Mouse (Mus musculus) inflammation-experienced regulatory T-cells, adult 6 months (primary cell): ENCODE measurements around the gene Ubap2l. TPM values are rescaled to one million over a fixed set of nuclear protein-coding genes. Genes with fewer than 3 reads are reported as not detected.

Experiments
- ATAC-seq: one replicate; pipeline ENCODE4 v1.8.0; 2017
- polyA plus RNA-seq, 3 experiments: library from polyadenylated mRNA; unstranded; fragments of 100-300 nt; shearing (Covaris generic); gene quantifications; one replicate each; pipeline ENCODE4 v1.2.1; 2017

Ubap2l gene
- 100 to 1,000 TPM; 204 to 305 (median 225) TPM for polyA plus RNA-seq

GRCm38 (mm10) chr3:90052351-90053241 lies at the start of gene Ubap2l:
TSS of gene Ubap2l (minus strand) at chr3:90052628.
- peak; percentile 79 for ATAC-seq

GRCm38 (mm10) chr3:90101673-90102072 lies 49.2 kb upstream of the Ubap2l start:
- peak; percentile 70 for ATAC-seq

DNA sequence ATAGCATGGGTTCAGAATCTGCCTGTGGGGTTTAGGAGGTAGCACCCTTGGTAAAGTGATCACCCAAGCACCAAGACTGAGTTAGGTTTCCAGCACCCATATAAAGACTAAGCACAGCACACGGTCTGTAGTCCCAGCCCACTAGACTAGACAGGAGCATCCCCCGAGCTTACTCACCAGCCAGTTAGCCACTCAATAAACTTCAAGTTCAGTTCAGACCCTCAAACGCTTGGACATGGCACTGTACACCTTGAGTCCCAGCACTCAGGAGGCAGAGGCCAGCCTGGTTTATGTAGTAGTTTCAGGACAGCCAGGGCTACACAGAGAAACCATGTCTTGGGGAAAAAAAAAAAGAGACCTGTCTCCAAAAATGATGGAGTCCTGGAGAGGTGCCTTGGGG lies 48.6 kb upstream of the Ubap2l start:
- no peak for ATAC-seq

- ATAC-seq, result no peak
Measured at GRCm38 (mm10) chr3:90097928-90098327, 45.5 kb upstream of the Ubap2l start.

DNA sequence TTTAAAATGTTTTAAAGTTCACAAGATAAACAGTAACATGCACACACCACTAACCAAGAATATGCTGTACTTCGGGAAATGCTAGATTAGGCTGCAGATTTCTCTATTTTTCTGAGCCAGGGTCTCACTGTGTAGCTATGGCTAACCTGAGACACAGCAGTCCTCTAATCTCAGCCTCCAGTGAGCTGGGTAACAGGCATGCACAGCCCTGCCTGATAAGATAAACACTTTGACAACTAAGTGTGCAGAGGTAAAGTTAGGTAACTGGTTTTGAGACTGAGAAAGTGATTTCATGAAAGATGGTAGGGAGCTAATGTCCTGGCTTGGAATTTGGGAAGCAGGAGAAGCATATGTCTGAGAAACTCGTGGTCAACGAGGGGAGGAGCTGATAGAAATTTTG lies 42.0 kb upstream of the Ubap2l start:
- no peak for ATAC-seq

- ATAC-seq, result no peak
Measured at GRCm38 (mm10) chr3:90090892-90091291, 38.5 kb upstream of the Ubap2l start.

DNA sequence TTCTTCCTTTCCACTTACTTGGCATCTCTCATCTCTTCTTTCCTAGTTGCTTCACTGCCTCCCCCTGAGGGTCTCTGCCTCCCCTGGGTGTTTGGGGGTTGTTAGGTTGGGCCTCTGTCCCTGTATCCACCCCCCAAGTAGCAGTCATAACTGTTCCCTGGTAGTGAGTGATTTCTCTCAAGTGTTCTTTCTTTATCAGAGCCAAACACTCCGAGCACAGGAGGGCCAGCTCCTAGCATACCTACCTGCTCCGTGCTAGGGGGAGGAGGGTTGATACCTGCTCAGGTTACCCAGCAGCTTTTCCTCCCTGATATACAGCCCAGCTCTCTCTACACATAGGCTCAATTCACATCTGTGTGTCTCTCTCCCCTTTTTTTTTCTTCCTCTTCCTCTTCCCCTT lies 36.2 kb upstream of the Ubap2l start:
- no peak for ATAC-seq

DNA sequence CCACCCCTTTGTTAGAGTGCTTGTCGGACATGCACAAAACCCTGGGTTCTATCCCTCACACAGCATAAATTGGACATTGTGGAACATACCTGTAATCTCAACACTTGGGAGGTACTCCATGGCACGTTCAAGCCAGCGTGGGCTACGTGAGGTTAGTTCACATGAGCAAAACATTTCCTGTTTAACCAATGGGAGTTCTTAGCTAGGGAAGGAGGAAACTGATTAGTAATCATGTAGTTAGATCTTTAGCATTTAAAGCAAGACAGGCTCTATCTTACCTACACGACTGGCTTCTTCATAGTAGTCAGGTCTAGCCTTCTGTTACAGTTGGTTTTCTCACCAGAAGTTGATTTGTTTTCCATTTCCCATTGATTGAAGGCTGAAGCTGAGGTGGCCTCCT lies 33.6 kb upstream of the Ubap2l start:
- ATAC-seq, result no peak

DNA sequence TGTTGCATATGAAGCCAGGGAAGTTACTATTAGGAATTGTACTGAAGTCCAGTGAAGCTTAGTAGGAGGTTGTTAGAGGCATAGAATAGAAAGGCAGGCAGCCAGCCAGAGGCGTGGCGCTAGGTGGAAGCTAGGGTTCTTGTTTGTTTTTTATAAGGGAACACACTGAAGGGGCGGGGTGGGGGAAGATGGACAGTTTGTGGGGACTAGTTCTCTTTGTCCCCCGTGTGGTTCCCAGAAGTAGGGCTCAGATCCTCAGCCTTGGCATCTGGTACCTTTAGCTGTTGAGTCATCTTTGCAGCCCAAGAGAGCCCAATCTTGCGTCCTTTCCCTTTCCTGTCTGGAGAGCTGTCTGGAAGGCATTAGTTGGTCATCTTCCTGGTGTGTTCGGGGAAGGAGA lies 32.9 kb upstream of the Ubap2l start:
- ATAC-seq, result no peak

DNA sequence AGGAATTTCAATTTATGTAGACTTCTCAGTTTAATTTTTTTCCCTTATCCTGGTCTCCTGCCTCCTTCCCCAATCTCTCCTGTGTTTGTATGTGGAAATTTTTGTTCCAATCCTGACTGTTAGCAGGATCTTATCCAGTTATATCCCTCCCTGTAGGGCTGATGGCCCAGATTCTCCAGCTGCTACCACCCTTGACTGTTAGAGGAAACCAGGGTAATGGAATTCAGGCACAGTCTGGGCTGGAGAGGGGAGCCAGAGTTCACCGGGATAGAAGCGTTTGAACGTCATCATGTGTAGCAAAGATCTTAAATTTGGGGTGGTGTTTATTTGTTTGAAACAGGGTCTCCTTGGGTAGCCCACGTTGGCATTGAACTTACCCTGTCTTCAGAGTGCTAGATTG lies 32.4 kb upstream of the Ubap2l start:
- ATAC-seq, result no peak

- ATAC-seq, result no peak
Measured at GRCm38 (mm10) chr3:90083698-90084324, 31.4 kb upstream of the Ubap2l start.

GRCm38 (mm10) chr3:90083034-90083433 lies 30.6 kb upstream of the Ubap2l start:
- no peak for ATAC-seq

DNA sequence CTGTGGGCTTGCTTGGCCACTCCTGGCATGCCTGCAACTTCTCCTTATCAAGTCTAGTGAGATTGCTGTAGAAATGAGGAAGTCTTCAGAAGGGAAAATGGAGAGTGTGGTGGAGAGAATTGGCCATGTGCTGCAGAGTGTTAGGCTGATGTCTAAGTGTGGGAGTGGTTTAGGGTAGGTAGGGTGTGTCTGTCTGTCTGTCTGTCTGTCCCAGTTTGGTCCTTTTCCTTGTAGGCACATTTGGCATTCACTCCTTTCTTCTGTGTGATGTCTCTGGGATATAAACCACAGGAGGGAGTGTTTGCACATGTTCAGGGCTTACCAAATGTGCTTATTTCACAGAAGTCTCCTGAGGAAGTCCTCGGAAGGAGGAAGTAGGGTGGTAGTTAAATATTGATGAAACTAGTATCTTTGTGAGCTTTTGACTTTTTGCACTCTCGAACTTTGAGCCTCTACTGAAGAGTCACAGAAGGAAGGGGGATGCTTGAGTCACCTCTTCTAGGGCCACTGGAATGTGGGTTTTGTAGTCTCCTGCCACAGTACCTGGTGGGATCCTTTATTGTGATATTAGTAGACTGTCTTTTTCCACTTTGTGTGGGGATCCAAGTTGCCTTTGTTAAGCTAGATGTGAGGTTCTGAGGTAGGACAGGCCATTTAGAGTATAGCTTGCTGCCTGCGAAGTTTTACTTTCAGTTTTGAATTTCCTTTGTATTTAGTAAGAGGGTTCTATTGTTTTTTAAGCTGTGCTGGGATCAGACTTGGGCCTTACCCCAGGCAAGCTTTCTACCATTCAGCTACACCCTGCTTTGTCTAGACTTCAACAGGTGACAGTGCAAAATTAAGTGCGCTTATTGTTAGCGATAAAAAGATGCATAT lies 29.2 kb upstream of the Ubap2l start:
- ATAC-seq, result peak; percentile 6

GRCm38 (mm10) chr3:90080498-90080863 lies 28.1 kb upstream of the Ubap2l start:
- no peak for ATAC-seq

DNA sequence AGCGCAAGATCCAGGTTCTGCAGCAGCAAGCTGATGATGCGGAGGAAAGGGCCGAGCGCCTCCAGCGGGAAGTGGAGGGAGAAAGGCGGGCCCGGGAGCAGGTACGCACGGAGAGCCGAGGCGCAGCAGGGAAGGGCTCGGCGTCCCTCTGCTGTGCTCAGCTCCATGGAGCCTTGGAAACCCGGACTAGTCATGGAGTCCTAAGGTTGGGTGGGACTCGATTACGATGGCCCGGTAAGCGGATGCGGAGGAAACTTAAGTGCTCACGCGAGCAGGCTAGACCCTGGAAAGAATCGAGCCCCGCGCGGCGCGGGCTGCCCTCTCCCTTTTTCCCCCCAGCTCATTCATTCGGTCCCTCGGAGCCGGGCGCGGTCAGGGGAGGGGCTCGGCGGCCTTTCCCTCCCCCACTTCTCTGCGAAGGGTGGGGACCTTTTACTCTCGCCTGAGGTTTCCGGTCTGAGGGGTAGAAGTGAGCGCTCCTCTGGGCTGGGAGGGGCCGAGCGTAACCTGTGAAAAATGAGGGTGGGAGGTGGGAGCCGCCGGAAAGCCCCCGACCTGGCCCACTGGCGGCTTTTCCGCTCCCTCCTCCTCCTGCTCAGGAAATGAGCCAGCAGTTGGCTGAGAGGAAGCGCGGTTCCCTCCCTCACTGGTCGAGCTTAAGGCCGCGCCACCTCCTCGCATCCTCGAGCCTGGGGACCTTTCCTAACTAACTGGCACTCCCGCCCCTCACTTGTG lies 27.5 kb upstream of the Ubap2l start:
- ATAC-seq, result peak; percentile 73

DNA sequence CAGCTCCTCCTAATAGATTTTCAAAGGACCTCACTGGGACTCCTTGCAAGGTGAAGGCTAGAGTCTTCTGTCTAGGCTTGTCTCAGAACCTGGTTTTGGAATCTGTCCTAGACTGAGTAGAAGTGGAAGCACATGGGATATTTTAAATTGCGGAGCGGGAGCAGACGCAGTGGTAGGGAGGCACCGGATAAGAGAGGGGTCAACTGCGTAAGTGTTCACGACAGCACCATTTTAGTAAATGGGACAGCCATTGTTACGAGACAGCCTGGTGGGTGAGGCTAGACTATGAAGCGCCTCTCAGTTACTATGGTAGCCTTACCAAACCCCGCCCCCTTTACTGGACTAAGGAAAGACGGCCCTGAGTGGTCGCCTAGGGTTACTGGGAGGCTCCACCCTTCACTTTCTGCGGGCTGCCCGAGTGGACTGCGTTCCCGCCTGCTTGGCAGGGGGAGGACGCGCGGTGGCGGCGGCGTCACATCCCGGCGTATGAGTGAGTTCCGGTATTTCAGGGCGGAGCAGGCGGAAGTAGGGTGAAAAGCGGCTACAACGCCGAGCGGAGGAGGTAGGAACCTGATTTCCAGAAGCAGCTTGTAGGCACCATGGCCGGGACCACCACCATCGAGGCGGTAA lies 26.8 kb upstream of the Ubap2l start:
- peak; percentile 69 for ATAC-seq

GRCm38 (mm10) chr3:90078224-90078623 lies 25.8 kb upstream of the Ubap2l start:
- ATAC-seq, result no peak

GRCm38 (mm10) chr3:90076921-90077716 lies 24.7 kb upstream of the Ubap2l start:
- ATAC-seq, result no peak

GRCm38 (mm10) chr3:90072294-90072693 lies 19.9 kb upstream of the Ubap2l start, which contains the start of gene Tpm3:
TSS of gene Tpm3 (plus strand) at chr3:90072649.
- no peak for ATAC-seq

- no peak for ATAC-seq
Measured at GRCm38 (mm10) chr3:90069688-90070087, 17.3 kb upstream of the Ubap2l start.

DNA sequence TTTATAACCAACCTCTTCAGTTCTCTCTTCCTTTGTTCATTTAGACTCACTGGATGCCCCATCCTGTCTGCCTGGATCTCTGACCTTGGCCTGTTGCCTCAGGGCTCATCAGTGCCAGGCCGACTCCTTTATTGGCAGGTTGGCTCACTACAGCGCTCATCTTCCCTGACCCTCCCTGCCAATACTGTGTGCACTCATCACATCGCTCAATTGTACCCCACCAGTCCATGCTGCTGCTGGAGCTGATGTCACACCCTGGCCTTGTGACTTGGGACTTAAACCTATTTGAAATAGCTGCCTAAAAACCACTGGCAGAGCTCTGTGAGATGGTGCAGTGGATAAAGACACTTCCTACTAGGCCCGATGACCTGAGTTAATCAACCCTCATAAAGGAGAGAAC lies 15.4 kb upstream of the Ubap2l start:
- no peak for ATAC-seq
